Mouse (Mus musculus): ENCODE measurements around the gene Sec63.

DNA sequence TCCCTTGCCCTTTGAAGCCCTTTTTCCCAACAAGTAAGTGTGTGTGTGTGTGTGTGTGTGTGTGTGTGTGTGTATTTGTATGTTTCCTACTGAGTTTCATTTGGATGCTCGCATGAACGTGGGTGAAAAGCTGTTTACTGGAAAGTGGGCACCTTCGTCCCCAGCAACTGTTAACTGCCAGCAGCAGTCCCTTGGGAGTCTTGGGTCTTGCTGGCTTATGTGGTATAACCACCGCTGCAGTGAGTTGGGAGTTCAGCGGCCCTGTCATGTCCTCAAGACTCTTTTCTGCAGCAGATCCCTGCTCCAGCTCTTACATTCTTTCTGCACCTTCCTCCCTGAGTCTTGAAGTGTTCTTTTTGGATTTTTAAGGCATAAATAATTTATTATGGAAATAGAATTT, 65.9 kb downstream of the Sec63 start:
- no peak for TF ChIP-seq CTCF (IDR thresholded peaks at IDR 0.05; ENCODE audit: low read depth, low read length)
- TF ChIP-seq POLR2A (IDR thresholded peaks at IDR 0.05; ENCODE audit: insufficient read depth, low read length) = no peak
- no peak for TF ChIP-seq EP300 (IDR thresholded peaks at IDR 0.05; ENCODE audit: insufficient read depth, low read depth, low read length)

All from ES-Bruce4 (cell line).